Mouse (Mus musculus) E14TG2a.4 (cell line): ENCODE data around the gene Stk33.

Experiments used
- H3K27me3 ChIP-seq: 2 replicates; pipeline ENCODE4 v1.6.1; 2014; ENCODE audit warnings: low read length, control low read depth; ENCODE audit not compliant: insufficient read depth
- H3K36me3 ChIP-seq: 2 replicates; pipeline ENCODE4 v1.6.1; 2014; ENCODE audit warnings: low read length, control low read depth; ENCODE audit not compliant: insufficient read depth
- H3K4me1 ChIP-seq: replicated peaks from 2 replicates; pipeline ENCODE4 v1.6.1; 2014; ENCODE audit warnings: low read depth, low read length, control low read depth
- H3K4me3 ChIP-seq: replicated peaks from 2 replicates; pipeline ENCODE4 v1.5.1; 2014; ENCODE audit warnings: mild to moderate bottlenecking, low read length
- H3K9me3 ChIP-seq: 2 replicates; pipeline ENCODE4 v1.6.1; 2014; ENCODE audit warnings: low read length, control low read depth
- CTCF ChIP-seq: conservative IDR thresholded peaks from 2 replicates; pipeline ENCODE4 v1.5.1; 2014; ENCODE audit warnings: low read length
- NANOG ChIP-seq: IDR thresholded peaks from 2 replicates; pipeline ENCODE4 v1.6.1; 2014; ENCODE audit warnings: borderline replicate concordance, low read length, mixed read lengths
- POU5F1 ChIP-seq: IDR thresholded peaks from 2 replicates; pipeline ENCODE4 v1.6.1; 2014; ENCODE audit warnings: low read length, borderline replicate concordance

Gene Stk33

DNA sequence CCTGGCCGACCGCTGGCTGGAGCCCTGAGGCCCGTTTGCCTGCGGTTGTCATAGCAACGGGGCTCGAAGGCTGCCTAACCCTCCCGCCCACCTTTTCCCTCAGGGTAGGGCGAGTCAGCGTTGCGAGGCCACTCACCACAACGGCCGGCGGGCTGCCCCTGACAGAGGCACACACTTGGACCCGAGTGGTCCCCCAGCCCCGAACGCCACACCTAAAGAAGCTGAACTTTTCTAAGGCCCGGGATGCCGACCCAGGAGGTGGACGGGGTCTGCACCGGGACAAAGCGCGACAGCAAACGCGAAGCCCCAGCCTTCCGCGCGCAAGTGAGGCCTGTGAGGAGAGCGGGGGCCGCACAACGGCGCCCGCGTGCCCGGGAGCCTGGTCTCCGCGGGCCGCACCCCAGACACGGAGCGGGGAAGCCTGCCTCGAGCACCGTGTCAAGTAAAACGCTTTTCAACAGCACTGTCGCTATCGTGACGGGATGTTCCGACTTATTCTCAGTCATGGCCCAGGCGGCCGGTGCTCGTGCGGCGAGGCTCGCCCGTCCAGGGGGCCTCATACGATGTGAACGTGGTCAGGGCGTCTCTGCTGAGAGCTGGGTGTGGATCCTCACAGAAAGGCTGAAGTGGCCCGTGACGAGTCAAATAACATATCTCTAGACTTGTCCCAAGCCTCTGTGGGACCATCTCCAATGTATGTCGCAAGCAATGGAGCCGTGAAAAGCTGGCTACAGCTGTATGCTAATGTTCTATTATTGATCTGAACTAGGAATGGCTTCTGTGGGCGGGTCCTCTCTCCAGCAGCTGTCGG lies at the start of gene Stk33:
TSS of gene Stk33 (minus strand) at position 301 of the 811 bp plus-strand sequence.
- Histone ChIP-seq H3K36me3 (no peaks in the 10 kb centered on the region), H3K4me3 (peak within 1 kb of the TSS; percentile 75), H3K4me1 (peaks cover 13% of the 10 kb centered on the region; the same call in 1 of the 2 replicates), H3K9me3 (no peaks in the 10 kb centered on the region), H3K27me3 (peaks cover 38% of the 10 kb centered on the region)
- TF ChIP-seq CTCF, result no peak
- no peak for TF ChIP-seq POU5F1
- no peak for TF ChIP-seq NANOG

DNA sequence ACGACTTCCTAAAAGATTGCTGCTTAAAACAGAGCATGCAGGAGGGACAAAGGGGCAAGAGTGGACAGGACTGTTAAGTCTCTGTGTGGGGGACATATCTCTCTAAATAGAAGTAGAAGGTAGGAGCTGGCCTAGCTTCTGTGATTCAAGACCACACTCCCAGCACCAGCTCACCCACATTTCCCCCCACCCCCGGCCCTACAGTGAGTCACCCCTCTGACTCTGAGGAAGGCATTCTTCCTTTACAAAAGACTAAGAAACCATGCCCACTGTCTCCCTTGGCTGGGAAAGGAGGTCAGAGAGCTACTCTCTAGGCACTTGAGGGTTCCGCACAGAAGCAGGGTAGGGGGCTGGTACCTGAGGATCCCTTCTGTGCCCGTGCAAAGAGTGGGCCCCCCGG lies 45.3 kb upstream of the Stk33 start:
- TF ChIP-seq NANOG, result no peak
- TF ChIP-seq POU5F1, result no peak
- TF ChIP-seq CTCF, result no peak
- Histone ChIP-seq H3K27me3 (peaks cover 18% of the 10 kb centered on the region), H3K4me3 (no peak overlapping the region), H3K4me1 (no peaks in the 10 kb centered on the region), H3K36me3 (no peaks in the 10 kb centered on the region), H3K9me3 (peaks cover 8% of the 10 kb centered on the region)

DNA sequence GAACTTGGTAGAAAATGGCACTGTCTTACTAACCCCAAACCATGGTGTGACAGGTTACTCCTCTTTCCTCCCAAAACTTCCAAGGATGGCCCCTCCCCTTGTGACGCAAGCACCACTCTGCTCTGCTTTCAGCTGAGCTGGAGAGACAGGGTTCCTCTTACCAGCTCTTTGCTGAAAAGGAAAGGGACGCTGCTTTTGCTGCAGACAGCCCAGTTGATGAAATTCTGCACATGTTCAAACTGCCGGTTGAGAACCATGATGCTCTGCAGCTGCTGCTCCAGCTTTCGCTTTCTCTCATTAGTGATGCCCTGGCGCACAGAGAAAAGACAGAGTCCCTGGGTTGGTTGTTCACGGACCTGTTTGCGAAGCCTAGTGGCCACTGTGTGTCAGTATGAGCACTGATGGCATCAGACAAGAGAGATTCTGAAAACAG lies 41.9 kb upstream of the Stk33 start:
- H3K4me3 ChIP-seq, result no peak overlapping the region

DNA sequence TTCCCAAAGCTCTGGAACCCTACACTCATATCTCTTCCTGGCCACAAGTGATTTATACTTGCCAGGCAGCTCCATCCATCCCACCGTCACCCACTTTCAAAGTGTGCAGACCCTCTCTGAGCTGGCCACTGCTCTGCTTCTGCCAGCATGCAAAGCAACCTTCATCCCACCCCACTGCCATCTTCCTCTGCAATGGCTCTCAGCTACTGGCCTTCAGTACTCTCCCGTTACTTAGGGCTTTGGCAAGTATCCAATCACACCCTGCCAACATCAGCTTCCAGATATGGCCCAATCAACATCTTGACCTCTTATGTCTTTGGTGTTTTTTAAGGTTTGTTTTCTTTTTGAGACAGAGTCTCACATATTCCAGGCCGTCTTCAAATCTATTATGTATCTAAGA lies 39.0 kb upstream of the Stk33 start:
- H3K36me3 ChIP-seq, result no peaks in the 10 kb centered on the region
- H3K4me1 ChIP-seq, result no peaks in the 10 kb centered on the region
- peaks cover 17% of the 10 kb centered on the region for H3K27me3 ChIP-seq
- no peak overlapping the region for H3K4me3 ChIP-seq
- no peaks in the 10 kb centered on the region for H3K9me3 ChIP-seq
- TF ChIP-seq NANOG, result no peak
- no peak for TF ChIP-seq CTCF

More for the DNA sequence above, 41.9 kb upstream of the Stk33 start:
- Histone ChIP-seq H3K36me3 (no peaks in the 10 kb centered on the region), H3K9me3 (peaks cover 8% of the 10 kb centered on the region), H3K27me3 (peaks cover 20% of the 10 kb centered on the region), H3K4me1 (no peaks in the 10 kb centered on the region)
- TF ChIP-seq CTCF (no peak), POU5F1 (no peak), NANOG (no peak)

DNA sequence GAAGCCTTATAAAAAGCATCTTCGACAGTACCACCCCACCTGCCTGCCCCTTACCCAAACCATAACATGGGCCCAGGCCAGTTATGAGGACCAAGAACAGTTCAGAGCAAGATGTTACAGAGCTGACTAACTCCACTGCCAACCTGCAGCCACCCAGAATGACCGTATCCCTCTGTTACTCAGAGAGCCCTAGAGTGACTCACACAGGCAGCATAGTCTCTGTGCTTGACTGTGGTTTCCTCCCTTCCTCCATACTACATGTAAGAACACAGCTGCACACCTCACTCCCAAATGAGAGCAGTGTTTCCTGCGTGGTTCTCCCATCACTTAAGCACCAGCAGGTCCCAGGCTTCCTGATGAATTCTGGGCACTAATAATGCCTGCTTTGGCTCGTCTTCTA lies 31.8 kb upstream of the Stk33 start:
- no peaks in the 10 kb centered on the region for H3K36me3 ChIP-seq
- H3K9me3 ChIP-seq, result no peaks in the 10 kb centered on the region
- no peak for TF ChIP-seq CTCF
- no peak for TF ChIP-seq NANOG
- TF ChIP-seq POU5F1, result no peak
- no peak overlapping the region for H3K4me3 ChIP-seq
- H3K27me3 ChIP-seq, result peaks cover 15% of the 10 kb centered on the region
- no peaks in the 10 kb centered on the region for H3K4me1 ChIP-seq

DNA sequence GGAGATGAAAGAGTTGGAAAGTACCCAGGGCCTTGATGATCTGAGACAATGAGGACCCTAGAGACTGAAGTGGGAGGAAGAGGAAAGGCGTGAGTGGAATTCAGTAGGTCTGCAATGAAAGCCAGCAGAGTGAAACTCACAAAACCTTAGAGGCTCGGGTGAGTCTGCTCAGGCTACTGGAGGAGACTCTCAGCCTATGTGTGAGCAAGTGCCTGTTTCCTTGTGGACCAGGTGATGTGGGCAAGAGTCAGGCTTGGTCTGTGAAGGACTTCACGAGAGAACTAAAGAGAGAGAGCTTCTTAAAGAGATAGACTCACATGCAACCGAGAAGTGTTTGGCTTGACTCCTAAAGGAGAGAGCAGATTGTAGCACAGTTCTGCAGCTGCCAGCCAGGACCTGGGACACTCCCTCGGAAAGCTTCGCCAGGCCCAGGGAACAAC lies 29.4 kb upstream of the Stk33 start:
- no peak for TF ChIP-seq NANOG
- TF ChIP-seq CTCF, result no peak
- TF ChIP-seq POU5F1, result no peak
- Histone ChIP-seq H3K4me3 (no peak overlapping the region), H3K4me1 (no peaks in the 10 kb centered on the region), H3K36me3 (no peaks in the 10 kb centered on the region), H3K27me3 (0 out of 2 replicates have a peak, but pooled peaks cover 4% of the 10 kb centered on the region), H3K9me3 (no peaks in the 10 kb centered on the region)

DNA sequence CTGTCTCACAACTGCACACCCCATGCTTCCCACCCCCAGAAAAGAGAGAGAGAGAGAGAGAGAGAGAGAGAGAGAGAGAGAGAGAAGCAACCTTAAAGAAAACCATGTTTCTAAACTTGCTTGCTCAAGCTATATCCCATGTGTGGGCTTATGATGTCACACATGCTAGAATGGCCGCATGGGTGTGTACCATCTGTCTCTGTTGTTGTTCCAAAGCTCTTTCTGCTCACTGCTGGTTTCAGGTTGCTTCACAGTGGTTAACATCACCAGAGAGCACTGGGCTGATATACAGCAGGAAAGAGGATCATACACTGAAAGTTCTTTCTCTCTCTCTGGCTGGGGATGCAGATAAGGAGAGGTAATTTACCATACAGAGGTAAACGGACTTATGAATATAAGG lies 28.7 kb upstream of the Stk33 start:
- no peak for TF ChIP-seq CTCF
- no peak for TF ChIP-seq NANOG
- no peak for TF ChIP-seq POU5F1
- Histone ChIP-seq H3K9me3 (no peaks in the 10 kb centered on the region), H3K27me3 (0 out of 2 replicates have a peak, but pooled peaks cover 4% of the 10 kb centered on the region), H3K4me3 (no peak overlapping the region), H3K4me1 (no peaks in the 10 kb centered on the region), H3K36me3 (no peaks in the 10 kb centered on the region)

DNA sequence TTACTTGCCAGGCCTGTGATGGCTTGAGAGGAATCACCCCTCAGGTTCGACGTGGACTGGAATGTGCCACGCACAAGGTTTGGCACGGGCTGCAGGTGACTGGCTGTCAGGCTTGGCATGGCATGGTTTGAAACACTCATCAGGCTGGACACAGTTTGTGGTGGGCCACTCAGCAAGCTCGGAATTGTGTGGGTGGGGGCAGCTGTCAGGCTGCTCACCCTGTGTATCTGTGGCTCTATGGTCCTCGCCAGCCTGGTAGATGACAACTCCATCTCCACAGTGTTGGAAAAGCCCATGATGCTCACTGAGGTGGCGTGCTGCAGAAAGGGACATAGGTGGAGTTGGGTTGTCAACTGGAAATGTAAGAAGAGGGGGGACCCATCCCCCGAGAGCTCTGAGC lies 21.8 kb upstream of the Stk33 start:
- H3K36me3 ChIP-seq, result no peaks in the 10 kb centered on the region
- no peaks in the 10 kb centered on the region for H3K9me3 ChIP-seq
- TF ChIP-seq POU5F1 (no peak), NANOG (no peak), CTCF (no peak)
- H3K4me1 ChIP-seq, result peaks cover 13% of the 10 kb centered on the region; the same call in 1 of the 2 replicates
- no peaks in the 10 kb centered on the region for H3K27me3 ChIP-seq
- H3K4me3 ChIP-seq, result no peak overlapping the region

DNA sequence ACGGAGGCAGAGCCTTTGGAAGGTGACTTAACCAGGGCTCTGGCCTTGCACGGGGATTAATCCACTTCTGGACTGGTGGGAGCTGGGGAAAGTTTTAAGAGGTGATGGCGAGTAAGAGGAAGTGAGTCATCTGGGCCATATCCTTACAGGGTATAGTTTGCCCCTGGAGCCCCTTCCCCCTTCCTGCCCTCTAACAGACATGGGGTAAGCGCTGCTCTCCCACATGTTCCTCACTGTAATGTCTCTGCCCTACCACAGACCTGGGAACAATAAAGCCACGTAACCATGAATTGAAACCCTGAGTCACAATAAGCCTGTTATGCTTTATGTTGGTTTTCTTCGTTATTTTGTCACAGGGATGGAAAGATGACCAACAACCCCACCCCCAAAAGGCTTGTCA lies 17.7 kb upstream of the Stk33 start:
- Histone ChIP-seq H3K36me3 (no peaks in the 10 kb centered on the region), H3K9me3 (no peaks in the 10 kb centered on the region), H3K27me3 (peaks cover 17% of the 10 kb centered on the region), H3K4me3 (no peak overlapping the region), H3K4me1 (peaks cover 13% of the 10 kb centered on the region; the same call in 1 of the 2 replicates)
- no peak for TF ChIP-seq POU5F1
- TF ChIP-seq CTCF, result no peak
- no peak for TF ChIP-seq NANOG
